Mouse (Mus musculus) right cerebral cortex, adult 2 months (tissue): Measurements from ENCODE around the gene Kif1a.

Source experiments
- DNase-seq, 2 experiments: peaks; one replicate each; pipeline ENCODE4 v3.0.0; 2021 to 2022; ENCODE audit warnings: low spot score in 2 of 2

The Kif1a gene

DNA sequence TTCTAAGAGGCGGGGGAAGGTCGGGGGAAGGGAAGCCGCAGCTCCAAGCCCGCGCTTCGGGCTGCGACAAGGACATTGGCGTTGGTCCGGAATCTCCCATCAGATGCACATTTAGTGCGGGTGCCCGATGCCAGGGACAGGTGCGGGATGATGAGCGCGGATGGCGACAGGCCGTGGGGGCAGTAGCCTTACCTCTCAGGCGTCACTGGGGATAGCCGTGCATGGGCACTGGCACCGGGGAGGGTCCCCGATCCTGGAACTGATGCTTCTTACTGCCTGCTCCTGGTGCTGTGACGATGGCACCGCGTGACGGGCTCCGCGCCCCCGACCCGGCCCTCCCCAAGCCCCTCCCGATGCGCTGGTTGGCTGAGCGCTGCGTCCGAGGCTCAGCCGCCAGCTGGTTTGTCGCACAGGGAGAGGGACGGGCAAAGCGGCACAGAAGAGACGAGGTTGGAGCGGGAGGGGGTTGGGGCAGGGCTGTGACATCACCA lies at the start of gene Kif1a:
Gene Kif1a, minus strand, starts transcription at position 381 of the 491 bp plus-strand sequence.
- DNase-seq = peak; percentile 91 to 93

- no peak for DNase-seq
Measured at GRCm38 (mm10) chr1:93150907-93151661, 49.3 kb upstream of the Kif1a start.

DNA sequence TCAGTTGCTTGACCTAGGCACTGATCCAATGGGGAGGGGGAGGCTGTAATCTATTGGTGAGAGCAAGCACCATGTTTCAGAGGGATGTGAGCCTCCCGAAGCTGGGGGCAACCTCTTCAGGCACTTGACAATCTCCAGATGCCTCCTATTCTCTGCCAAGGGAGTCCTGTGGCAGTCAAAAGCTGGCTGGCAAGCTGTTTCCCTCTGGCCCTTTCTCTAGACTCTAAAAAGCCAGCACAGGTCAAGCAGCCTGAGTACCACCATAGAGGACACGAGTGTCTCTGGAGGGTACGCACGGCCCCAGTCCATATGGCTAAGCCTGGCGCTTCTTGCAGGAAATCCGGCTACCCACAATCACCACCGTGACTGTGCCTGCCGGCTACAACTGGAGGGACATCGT lies 42.4 kb upstream of the Kif1a start:
- DNase-seq = no peak

DNA sequence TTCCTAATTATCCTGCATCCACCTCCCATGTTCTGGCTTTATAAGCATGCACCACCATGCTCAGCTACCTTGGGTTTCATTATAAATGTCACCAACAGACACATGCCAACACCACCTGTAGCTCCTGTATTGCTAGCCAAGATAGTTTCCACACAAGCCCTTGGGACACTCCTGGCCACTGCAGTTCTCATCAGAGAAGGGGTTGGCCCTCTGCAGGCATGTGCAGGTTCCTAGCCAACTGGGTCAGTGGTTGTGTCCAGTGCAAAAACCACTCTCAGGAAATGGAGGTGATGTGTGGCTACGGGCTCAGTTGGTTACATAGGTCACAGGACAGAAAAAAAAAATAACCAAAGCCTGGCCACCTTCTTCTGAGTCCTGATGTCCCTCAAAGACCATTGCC lies 41.1 kb upstream of the Kif1a start:
- DNase-seq = no peak

DNA sequence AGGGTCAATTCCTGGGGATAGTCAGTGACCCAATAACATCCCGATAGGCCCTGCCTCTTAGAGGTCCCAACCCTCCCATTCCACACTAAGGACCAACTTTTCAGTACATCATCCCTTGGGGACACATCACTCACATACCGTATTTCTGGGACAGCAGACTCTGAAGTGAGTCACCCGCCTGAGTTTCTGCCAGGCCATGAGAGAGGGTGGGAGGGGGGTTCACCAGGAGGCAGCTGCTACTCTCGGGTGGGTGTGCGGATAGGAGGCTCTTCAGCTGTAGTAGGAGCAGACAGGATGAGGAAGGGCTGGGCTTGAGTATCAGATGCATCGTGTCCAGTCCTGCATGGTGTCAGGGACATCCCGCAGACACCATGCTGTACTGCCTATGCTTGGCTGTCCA lies 38.0 kb upstream of the Kif1a start:
- peak; percentile 35 to 36 for DNase-seq

- DNase-seq = no peak
Measured at GRCm38 (mm10) chr1:93138534-93138933, 36.8 kb upstream of the Kif1a start.

GRCm38 (mm10) chr1:93135036-93135526 lies 33.3 kb upstream of the Kif1a start, which contains the start of gene Agxt:
Agxt (plus strand) TSS chr1:93135240.
- no peak for DNase-seq

GRCm38 (mm10) chr1:93132676-93133075 lies 30.9 kb upstream of the Kif1a start:
- DNase-seq = no peak

- DNase-seq = peak; percentile 8 to 12
Measured at GRCm38 (mm10) chr1:93130242-93130983, 28.7 kb upstream of the Kif1a start.

GRCm38 (mm10) chr1:93128710-93129349 lies 27.1 kb upstream of the Kif1a start:
- DNase-seq = peak; percentile 78 to 87

DNA sequence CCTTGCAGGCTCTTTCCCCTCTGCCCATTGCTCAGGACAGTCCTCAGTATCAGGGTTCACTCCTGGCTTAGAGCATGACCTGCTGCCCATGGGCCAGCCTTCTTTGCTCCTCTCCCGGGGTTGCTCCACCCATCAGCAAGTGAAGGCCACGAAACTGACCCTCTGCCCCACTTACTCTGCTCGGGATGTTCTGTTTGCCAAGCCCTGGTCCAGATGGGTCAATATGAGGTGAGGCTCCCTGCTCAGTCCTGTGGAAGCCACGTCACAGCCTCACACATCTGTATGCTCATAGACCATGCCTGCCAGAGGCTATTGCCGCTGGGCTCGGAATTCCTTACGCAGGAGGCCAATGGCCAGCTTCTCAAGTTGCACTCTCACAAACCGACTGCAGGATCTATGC lies 26.5 kb upstream of the Kif1a start:
- no peak for DNase-seq

GRCm38 (mm10) chr1:93125256-93125655 lies 23.5 kb upstream of the Kif1a start:
- DNase-seq = no peak

- DNase-seq = no peak
Measured at GRCm38 (mm10) chr1:93124066-93124465, 22.3 kb upstream of the Kif1a start.

GRCm38 (mm10) chr1:93123179-93123854 lies 21.6 kb upstream of the Kif1a start:
- DNase-seq = no peak

DNA sequence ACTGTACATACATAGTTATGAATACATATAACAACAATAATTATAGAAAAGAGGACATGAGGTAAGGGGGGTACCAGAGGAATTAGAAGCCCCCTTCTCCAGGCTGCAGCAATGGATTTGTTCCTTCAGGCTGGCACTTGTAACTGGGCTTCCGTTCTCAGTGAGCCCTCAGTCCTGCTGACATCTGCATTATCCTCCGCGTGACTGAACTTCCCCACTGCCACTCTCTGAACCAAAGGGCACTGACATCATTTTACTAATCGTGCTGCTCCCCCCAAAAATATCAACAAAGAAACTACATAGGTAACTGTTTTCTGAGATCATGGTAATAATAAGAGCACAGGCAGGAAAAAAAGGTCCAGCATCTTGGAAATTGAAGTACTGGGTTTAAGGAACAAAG lies 17.1 kb upstream of the Kif1a start:
- DNase-seq = no peak

GRCm38 (mm10) chr1:93115471-93115870 lies 13.7 kb upstream of the Kif1a start:
- no peak for DNase-seq

GRCm38 (mm10) chr1:93114713-93115463 lies 13.1 kb upstream of the Kif1a start:
- DNase-seq = peak; percentile 83 to 86

DNA sequence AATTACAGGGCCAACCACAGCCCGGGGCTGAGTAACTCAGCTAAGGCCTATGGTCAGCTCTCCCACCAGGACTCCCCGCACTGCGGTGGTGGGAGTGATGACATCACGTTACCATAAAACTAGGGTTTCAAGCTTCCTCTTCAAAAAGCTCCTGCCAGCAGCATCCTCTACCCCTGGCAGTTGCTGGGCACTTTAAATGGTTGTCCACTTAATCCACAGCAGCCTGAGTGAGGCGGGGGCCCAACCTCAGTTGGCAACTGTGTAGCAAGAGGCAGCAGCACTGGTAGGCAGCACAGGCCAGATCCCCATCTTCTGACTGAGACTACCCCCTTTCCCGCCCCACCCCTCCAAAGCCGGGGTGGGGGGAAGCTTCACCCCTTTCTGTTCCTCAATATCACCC lies 949 bp upstream of the Kif1a start:
- no peak for DNase-seq

DNA sequence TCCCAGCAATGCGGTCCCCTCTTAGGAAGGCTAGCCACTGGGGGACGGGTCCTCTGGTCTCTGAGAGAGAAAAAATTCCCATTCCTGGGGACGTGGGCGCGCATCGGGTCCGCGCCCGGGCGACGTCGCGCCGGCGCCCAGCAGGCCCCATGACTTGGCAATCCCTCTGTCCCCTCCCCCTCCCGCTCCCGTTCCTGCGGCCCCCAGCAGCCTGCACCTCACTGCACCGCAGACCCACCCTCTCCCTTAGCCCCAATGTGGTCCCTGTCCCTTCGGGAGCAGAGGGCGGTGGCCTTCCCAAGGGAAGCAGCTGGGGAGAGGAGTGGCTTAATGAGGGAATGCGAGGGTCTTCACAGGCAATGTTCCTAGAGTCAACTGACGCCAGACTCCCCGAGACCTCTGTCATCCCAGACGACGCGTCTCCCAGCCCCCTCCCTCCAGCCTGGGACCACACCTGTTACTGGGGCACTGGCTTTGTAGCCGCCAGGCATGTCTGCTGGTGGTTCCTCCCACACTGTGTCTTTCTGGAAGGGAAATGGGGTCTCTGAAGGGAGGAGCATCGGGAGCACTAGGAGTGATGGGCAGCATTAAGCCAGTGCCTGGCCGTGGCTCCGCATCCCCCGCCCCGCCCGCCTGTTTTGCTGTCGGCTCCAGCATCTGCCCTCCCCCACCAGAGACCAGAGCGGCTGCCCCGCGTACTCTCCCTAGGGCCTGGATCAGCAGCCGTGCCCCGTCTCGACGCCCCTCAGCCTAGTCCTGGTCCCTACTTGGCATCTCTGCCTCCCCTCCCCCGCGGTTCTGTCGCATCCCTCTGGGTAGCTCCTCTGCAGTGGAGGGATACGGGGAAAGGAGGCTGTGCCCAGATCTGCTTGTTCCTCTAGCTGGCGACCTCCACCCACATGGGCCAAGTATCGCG lies 917 bp downstream of the Kif1a start:
- DNase-seq = peak; percentile 63 to 69

GRCm38 (mm10) chr1:93100243-93100575 lies 1.5 kb downstream of the Kif1a start:
- peak; percentile 45 to 52 for DNase-seq
